In the genomic region with DNA sequence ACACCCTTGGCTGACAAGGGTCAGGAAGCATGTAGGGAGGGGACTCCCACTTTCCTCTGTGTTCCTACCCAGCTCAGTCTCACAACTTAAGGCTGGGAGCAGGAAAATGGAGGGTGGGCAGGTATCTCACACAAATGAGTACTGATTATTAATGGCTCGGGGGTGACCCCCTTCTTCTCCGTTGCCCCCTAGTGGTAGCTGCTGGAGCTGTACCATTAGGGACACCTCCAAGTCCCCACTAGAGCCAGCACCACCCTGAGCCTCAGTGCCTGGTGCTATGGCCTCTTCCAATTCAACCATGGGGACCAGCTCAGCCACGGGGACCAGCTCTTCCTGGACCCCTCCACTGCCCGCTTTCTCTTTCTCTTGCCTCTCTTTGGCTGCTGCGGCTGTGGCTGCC, we compare ENCODE assay signal across 10 mouse cellular contexts. TPM values are rescaled to one million over a fixed set of nuclear protein-coding genes. Genes with fewer than 3 reads are reported as not detected.
A peak's percentile ranks its signal among the peaks of the same experiment; 100 is the strongest.
DNase-seq lines count a peak whose midpoint lies in the region; ATAC-seq and TF ChIP-seq lines count a peak whose summit lies in the region.
"Had no signal": no experiment of that assay in that cellular context is flagged by ENCODE, and none has a peak within 500 bp of the region (broad histone marks: within the 10 kb centered on the region; RNA-seq: fewer than 3 reads in every experiment).

No protein-coding gene starts in this region.

- H3K4me2 ChIP-seq in intestine, embryonic 16.5 days (ENCODE audit: low read depth, low read length), result no peak overlapping the region
- no peak overlapping the region for H3K4me2 ChIP-seq in intestine, embryonic 15.5 days (replicated peaks)
- no peak overlapping the region for H3K4me2 ChIP-seq in forebrain, embryonic 14.5 days (ENCODE audit: low read length)
- H3K4me2 ChIP-seq in lung, embryonic 14.5 days, result no peak overlapping the region
- H3K4me2 ChIP-seq: limb, embryonic 15.5 days had no signal

- peaks cover 22% of the 10 kb centered on the region for H3K36me3 ChIP-seq in intestine, embryonic 16.5 days (ENCODE audit: control insufficient read depth, insufficient read depth, low read length)
- H3K36me3 ChIP-seq in intestine, embryonic 15.5 days, result peaks cover 39% of the 10 kb centered on the region
- peaks cover 59% of the 10 kb centered on the region for H3K36me3 ChIP-seq in forebrain, embryonic 14.5 days (ENCODE audit: control insufficient read depth, insufficient read depth, low read length)
- peaks cover 59% of the 10 kb centered on the region for H3K36me3 ChIP-seq in lung, embryonic 14.5 days (ENCODE audit: insufficient read depth)

- peaks cover 6% of the 10 kb centered on the region for H3K4me1 ChIP-seq in intestine, embryonic 16.5 days (ENCODE audit: control insufficient read depth, insufficient read depth, low read length)
- H3K4me1 ChIP-seq in intestine, embryonic 15.5 days (replicated peaks), result peaks cover 12% of the 10 kb centered on the region; the same call in 1 of the 2 replicates
- H3K4me1 ChIP-seq in forebrain, embryonic 14.5 days (ENCODE audit: control insufficient read depth, insufficient read depth, low read length), result no peaks in the 10 kb centered on the region
- no peaks in the 10 kb centered on the region for H3K4me1 ChIP-seq in lung, embryonic 14.5 days (ENCODE audit: insufficient read depth)

- peak; percentile 64 for DNase-seq in CD4-positive helper T cell, adult 2 months (ENCODE audit: low read depth, low spot score)
- peak; percentile 72 for DNase-seq in R1 (ENCODE audit: low read depth, low spot score)
- DNase-seq in forebrain, embryonic 14.5 days (ENCODE audit: low spot score), result peak; percentile 27
- DNase-seq in lung, embryonic 14.5 days, result peak; percentile 47
- DNase-seq in spleen, postnatal 14 days (ENCODE audit: low spot score in 2 of 2), result peak; percentile 47 to 75
- DNase-seq in frontal cortex, postnatal 10 days (ENCODE audit: low spot score in 2 of 2), result no peak

- H3K4me3 ChIP-seq in intestine, embryonic 16.5 days (ENCODE audit: low read length), result no peak overlapping the region
- H3K4me3 ChIP-seq in intestine, embryonic 15.5 days (replicated peaks), result no peak overlapping the region
- H3K4me3 ChIP-seq in forebrain, embryonic 14.5 days (ENCODE audit: low read depth, low read length), result no peak overlapping the region
- H3K4me3 ChIP-seq in lung, embryonic 14.5 days (ENCODE audit: low read depth, low read length), result no peak overlapping the region
- H3K4me3 ChIP-seq: erythroblast, embryonic 14.5 days; limb, embryonic 15.5 days had no signal

- peak; percentile 22; the same call in 1 of the 2 replicates for ATAC-seq in intestine, embryonic 16.5 days
- ATAC-seq in intestine, embryonic 15.5 days, result no peak
- no peak for ATAC-seq in forebrain, embryonic 14.5 days
- ATAC-seq in lung, embryonic 14.5 days (ENCODE audit: insufficient read depth), result peak; percentile 47; the same call in 1 of the 2 replicates

- H3K9ac ChIP-seq in intestine, embryonic 16.5 days (ENCODE audit: low read depth, low read length), result no peak overlapping the region
- no peak overlapping the region for H3K9ac ChIP-seq in intestine, embryonic 15.5 days
- no peak overlapping the region for H3K9ac ChIP-seq in forebrain, embryonic 14.5 days (ENCODE audit: low read length)
- H3K9ac ChIP-seq in lung, embryonic 14.5 days, result no peak overlapping the region
- H3K9ac ChIP-seq: limb, embryonic 15.5 days had no signal

- no peak overlapping the region for H3K27ac ChIP-seq in intestine, embryonic 16.5 days (ENCODE audit: low read length)
- no peak overlapping the region for H3K27ac ChIP-seq in intestine, embryonic 15.5 days
- no peak overlapping the region for H3K27ac ChIP-seq in forebrain, embryonic 14.5 days (ENCODE audit: low read depth, low read length)
- no peak overlapping the region for H3K27ac ChIP-seq in lung, embryonic 14.5 days (ENCODE audit: low read depth)

- WGBS in intestine, embryonic 16.5 days, result 72% methylated on average over 5 of the region's 5 CpGs
- WGBS in intestine, embryonic 15.5 days, result 62% methylated on average over 5 of the region's 5 CpGs
- WGBS in forebrain, embryonic 14.5 days, result 64% methylated on average over 5 of the region's 5 CpGs
- WGBS in lung, embryonic 14.5 days, result 64% methylated on average over 5 of the region's 5 CpGs

- no peaks in the 10 kb centered on the region for H3K9me3 ChIP-seq in intestine, embryonic 16.5 days (ENCODE audit: control insufficient read depth, low read length)
- no peaks in the 10 kb centered on the region for H3K9me3 ChIP-seq in intestine, embryonic 15.5 days
- H3K9me3 ChIP-seq in forebrain, embryonic 14.5 days (replicated peaks; ENCODE audit: control insufficient read depth, low read length), result no peaks in the 10 kb centered on the region
- H3K9me3 ChIP-seq in lung, embryonic 14.5 days (ENCODE audit: low read depth, low read length), result no peaks in the 10 kb centered on the region
- H3K9me3 ChIP-seq: limb, embryonic 15.5 days had no signal

- TF ChIP-seq CTCF in lung, embryonic 14.5 days (IDR thresholded peaks at IDR 0.05; ENCODE audit: low read depth), result peak; percentile 69

- H3K27me3 ChIP-seq in intestine, embryonic 16.5 days (replicated peaks; ENCODE audit: control insufficient read depth, insufficient read depth, low read length), result no peaks in the 10 kb centered on the region
- no peaks in the 10 kb centered on the region for H3K27me3 ChIP-seq in intestine, embryonic 15.5 days (replicated peaks)
- no peaks in the 10 kb centered on the region for H3K27me3 ChIP-seq in forebrain, embryonic 14.5 days (replicated peaks; ENCODE audit: control insufficient read depth, insufficient read depth, low read length)
- H3K27me3 ChIP-seq in lung, embryonic 14.5 days (ENCODE audit: insufficient read depth, low read length), result no peaks in the 10 kb centered on the region
- H3K27me3 ChIP-seq: limb, embryonic 15.5 days had no signal

RNA-seq across cellular contexts. Expression of a gene that starts 4.4 kb away (rescaled TPM):
- 1.1 and 1.3 TPM in 2 replicates for polyA plus RNA-seq in intestine, embryonic 16.5 days (2015; fragmentation: Nextera tagmentation; extraction: Ambion mirVana)
- 0.24 and 2.6 TPM in 2 replicates for polyA plus RNA-seq in intestine, embryonic 15.5 days (2015; fragmentation: Nextera tagmentation; extraction: Ambion mirVana)
- 0.12 and 0.24 TPM in 2 replicates for polyA plus RNA-seq in forebrain, embryonic 14.5 days (2014; fragmentation: Nextera tagmentation; extraction: Ambion mirVana)
- 0.32 TPM in 1 of 2 replicates, not detected in the other for polyA plus RNA-seq in lung, embryonic 14.5 days (2014; fragmentation: Nextera tagmentation; extraction: Ambion mirVana)
- polyA plus RNA-seq: erythroblast, embryonic 14.5 days had no signal

RNA-seq across cellular contexts. Expression of a gene that starts 8.0 kb away (rescaled TPM):
- 43.2 and 44.6 TPM in 2 replicates for polyA plus RNA-seq in intestine, embryonic 16.5 days (2015; fragmentation: Nextera tagmentation; extraction: Ambion mirVana)
- polyA plus RNA-seq in intestine, embryonic 15.5 days (2015; fragmentation: Nextera tagmentation; extraction: Ambion mirVana), result 41.8 and 45.7 TPM in 2 replicates
- 49.2 and 59.5 TPM in 2 replicates for polyA plus RNA-seq in forebrain, embryonic 14.5 days (2014; fragmentation: Nextera tagmentation; extraction: Ambion mirVana)
- polyA plus RNA-seq in lung, embryonic 14.5 days (2014; fragmentation: Nextera tagmentation; extraction: Ambion mirVana), result 42.0 and 46.5 TPM in 2 replicates

RNA-seq across cellular contexts. Expression of a gene that starts 19.9 kb away (rescaled TPM):
- polyA plus RNA-seq in intestine, embryonic 16.5 days (2015; fragmentation: Nextera tagmentation; extraction: Ambion mirVana), result 229 and 244 TPM in 2 replicates
- polyA plus RNA-seq in intestine, embryonic 15.5 days (2015; fragmentation: Nextera tagmentation; extraction: Ambion mirVana), result 190 and 207 TPM in 2 replicates
- polyA plus RNA-seq in forebrain, embryonic 14.5 days (2014; fragmentation: Nextera tagmentation; extraction: Ambion mirVana), result 135 and 147 TPM in 2 replicates
- polyA plus RNA-seq in lung, embryonic 14.5 days (2014; fragmentation: Nextera tagmentation; extraction: Ambion mirVana), result 126 and 128 TPM in 2 replicates

RNA-seq across cellular contexts. Expression of a gene that starts 36.0 kb away (rescaled TPM):
- polyA plus RNA-seq in intestine, embryonic 16.5 days (2015; fragmentation: Nextera tagmentation; extraction: Ambion mirVana), result 25.8 and 29.4 TPM in 2 replicates
- 43.8 and 44.4 TPM in 2 replicates for polyA plus RNA-seq in intestine, embryonic 15.5 days (2015; fragmentation: Nextera tagmentation; extraction: Ambion mirVana)
- 36.5 and 46.3 TPM in 2 replicates for polyA plus RNA-seq in forebrain, embryonic 14.5 days (2014; fragmentation: Nextera tagmentation; extraction: Ambion mirVana)
- polyA plus RNA-seq in lung, embryonic 14.5 days (2014; fragmentation: Nextera tagmentation; extraction: Ambion mirVana), result 57.0 and 61.9 TPM in 2 replicates

RNA-seq across cellular contexts. Expression of a gene that starts 38.7 kb away (rescaled TPM):
- 22.6 and 25.0 TPM in 2 replicates for polyA plus RNA-seq in intestine, embryonic 16.5 days (2015; fragmentation: Nextera tagmentation; extraction: Ambion mirVana)
- polyA plus RNA-seq in intestine, embryonic 15.5 days (2015; fragmentation: Nextera tagmentation; extraction: Ambion mirVana), result 23.9 and 24.2 TPM in 2 replicates
- polyA plus RNA-seq in forebrain, embryonic 14.5 days (2014; fragmentation: Nextera tagmentation; extraction: Ambion mirVana), result 15.6 and 21.4 TPM in 2 replicates
- polyA plus RNA-seq in lung, embryonic 14.5 days (2014; fragmentation: Nextera tagmentation; extraction: Ambion mirVana), result 33.8 and 34.5 TPM in 2 replicates

Comparison
In these comparisons a context has a peak if more than half of its experiments do, and no peak if none do; other contexts are left out.
1. ATAC-seq: peak in intestine, embryonic 16.5 days (single experiment) and lung, embryonic 14.5 days (single experiment); none in intestine, embryonic 15.5 days (single experiment) and forebrain, embryonic 14.5 days (single experiment).
2. DNase-seq: peak in CD4-positive helper T cell, adult 2 months (single experiment), R1 (single experiment), forebrain, embryonic 14.5 days (single experiment), lung, embryonic 14.5 days (single experiment) and spleen, postnatal 14 days (2 of 2); none in frontal cortex, postnatal 10 days (0 of 2).